Mouse (Mus musculus) heart, embryonic 13.5 days (tissue): Measurements from ENCODE around the gene Cfap46. TPM values are rescaled to one million over a fixed set of nuclear protein-coding genes. Genes with fewer than 3 reads are reported as not detected.
"Not testable (repeated sequence)": the region's sequence is repeated elsewhere in the genome, so short reads cannot be mapped to it uniquely, and the experiment has no call there.

Experiments
- ATAC-seq: fragments of 200-750 bp; cut with Nextera tagmentation; 2 replicates; pipeline ENCODE4 v1.8.0; 2017; ENCODE audit warnings: moderate TSS enrichment; ENCODE audit not compliant: insufficient number of reproducible peaks, low FRiP score, low TSS enrichment; ENCODE audit errors: extremely low read depth
- H3K27ac ChIP-seq: fragments of 300-500 bp; sonication (generic); replicated peaks from 2 replicates; pipeline ENCODE4 v1.5.1; 2015; ENCODE audit warnings: moderate library complexity, mild to moderate bottlenecking, inconsistent platforms
- H3K27me3 ChIP-seq: fragments of 300-500 bp; sonication (generic); replicated peaks from 2 replicates; pipeline ENCODE4 v1.6.1; 2015; ENCODE audit warnings: mild to moderate bottlenecking, inconsistent platforms
- H3K36me3 ChIP-seq: fragments of 300-500 bp; sonication (generic); 2 replicates; pipeline ENCODE4 v1.6.1; 2015; ENCODE audit warnings: mild to moderate bottlenecking, inconsistent platforms
- H3K4me1 ChIP-seq: fragments of 300-500 bp; sonication (generic); 2 replicates; pipeline ENCODE4 v1.6.1; 2015; ENCODE audit warnings: inconsistent platforms
- H3K4me2 ChIP-seq: fragments of 300-500 bp; sonication (generic); 2 replicates; pipeline ENCODE4 v1.6.1; 2015; ENCODE audit warnings: inconsistent platforms, mild to moderate bottlenecking, moderate library complexity
- H3K4me3 ChIP-seq: fragments of 300-500 bp; sonication (generic); 2 replicates; pipeline ENCODE4 v1.5.1; 2015; ENCODE audit warnings: moderate library complexity, mild to moderate bottlenecking, inconsistent platforms
- H3K9ac ChIP-seq: fragments of 300-500 bp; sonication (generic); 2 replicates; pipeline ENCODE4 v1.6.1; 2015; ENCODE audit warnings: inconsistent platforms, mild to moderate bottlenecking, moderate library complexity
- H3K9me3 ChIP-seq: fragments of 300-500 bp; sonication (generic); 2 replicates; pipeline ENCODE4 v1.6.1; 2016; ENCODE audit warnings: inconsistent platforms
- WGBS: fragments of 180-500 bp; shearing (Covaris S2); methylation state at CpG from one replicate; pipeline ENCODE4 v1.1.7; 2015; ENCODE audit warnings: mixed read lengths; 5-methylcytosine and 5-hydroxymethylcytosine counted together
- polyA plus RNA-seq: library from polyadenylated mRNA; unstranded; fragments of >200 nt; fragmentation: Nextera tagmentation; extraction: Ambion mirVana; gene quantifications from 2 replicates; pipeline ENCODE4 v1.2.1, GENCODE M21; 2015

The Cfap46 gene
- polyA plus RNA-seq, 1 experiment from 2014 or later: not detected

DNA sequence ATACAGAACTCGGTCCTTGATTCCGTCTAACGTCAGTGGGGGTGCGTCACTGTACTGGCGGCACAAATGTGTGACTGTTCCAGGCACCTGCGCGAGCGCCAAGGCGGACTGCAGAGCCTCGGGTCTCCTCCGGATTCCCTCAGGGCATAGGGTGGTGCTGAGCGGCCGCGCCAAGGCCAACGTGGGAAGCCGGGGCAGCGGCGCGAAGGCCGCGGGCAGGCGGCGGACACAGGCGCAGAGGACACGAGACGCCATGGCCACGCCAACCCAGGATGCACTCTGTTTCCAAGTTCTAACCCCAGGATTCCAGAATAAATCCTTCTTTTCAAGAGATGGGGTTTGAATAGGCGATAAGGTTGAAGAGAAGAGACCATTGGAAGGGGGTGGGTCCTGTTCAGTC is 23.7 kb downstream of the Cfap46 start:
- not testable (repeated sequence) for H3K9ac ChIP-seq, H3K4me3 ChIP-seq, H3K27ac ChIP-seq, H3K9me3 ChIP-seq, H3K36me3 ChIP-seq, H3K4me1 ChIP-seq, H3K27me3 ChIP-seq, ATAC-seq, H3K4me2 ChIP-seq
- 82% methylated on average over 28 of the region's 28 CpGs for WGBS

- no peak overlapping the region for H3K4me2 ChIP-seq
- H3K9ac ChIP-seq: no peak overlapping the region
- no peaks in the 10 kb centered on the region for H3K4me1 ChIP-seq
- H3K36me3 ChIP-seq: no peaks in the 10 kb centered on the region
- H3K27me3 ChIP-seq: peaks cover 17% of the 10 kb centered on the region
- ATAC-seq: no peak
- 72% methylated on average over 7 of the region's 7 CpGs for WGBS
- no peak overlapping the region for H3K4me3 ChIP-seq
- no peaks in the 10 kb centered on the region for H3K9me3 ChIP-seq
- no peak overlapping the region for H3K27ac ChIP-seq
Observed at GRCm38 (mm10) chr7:139649698-139650097, 33.9 kb downstream of the Cfap46 start.

DNA sequence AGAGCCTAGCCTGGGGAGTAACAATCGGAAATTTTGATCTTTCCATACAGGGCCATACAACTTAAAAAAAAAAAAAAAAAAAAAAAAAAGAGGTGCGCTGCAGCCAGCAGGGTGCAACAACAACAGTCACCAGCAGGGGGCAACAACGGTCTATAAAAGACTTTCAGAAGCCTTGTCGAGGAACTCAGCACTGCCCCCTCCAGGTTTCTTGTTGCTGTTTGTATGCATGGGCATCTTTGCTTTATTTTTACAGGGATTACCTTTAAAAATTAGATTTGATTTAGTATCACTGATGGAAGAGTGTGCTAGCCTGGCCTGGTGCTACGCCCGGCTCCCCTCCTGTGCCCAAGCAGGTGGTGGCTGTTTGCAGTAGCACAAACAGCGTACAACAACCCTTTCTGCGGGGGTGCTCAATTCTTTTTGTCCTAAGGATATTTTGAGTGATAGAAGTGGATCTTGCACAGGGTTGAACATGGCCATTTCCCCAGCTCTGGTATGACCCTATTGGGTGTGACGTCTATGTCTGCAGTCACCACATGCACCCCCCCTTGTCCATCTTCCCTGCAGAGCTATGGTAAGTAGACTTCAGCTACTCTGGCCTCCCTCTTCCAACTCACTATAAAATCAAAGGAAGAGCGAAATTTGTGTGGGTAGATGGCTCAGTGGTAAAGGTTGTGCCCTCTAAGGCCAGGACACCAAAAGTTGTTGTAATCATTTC is 35.4 kb downstream of the Cfap46 start:
- Histone ChIP-seq H3K27ac (no peak overlapping the region), H3K4me1 (no peaks in the 10 kb centered on the region), H3K9ac (no peak overlapping the region), H3K4me2 (no peak overlapping the region), H3K9me3 (no peaks in the 10 kb centered on the region), H3K4me3 (no peak overlapping the region), H3K36me3 (no peaks in the 10 kb centered on the region), H3K27me3 (peaks cover 22% of the 10 kb centered on the region)
- no peak for ATAC-seq
- 44% methylated on average over 10 of the region's 10 CpGs for WGBS

GRCm38 (mm10) chr7:139633393-139633792 is 50.2 kb downstream of the Cfap46 start:
- Histone ChIP-seq H3K27ac (no peak overlapping the region), H3K4me1 (no peaks in the 10 kb centered on the region), H3K9ac (no peak overlapping the region), H3K27me3 (peaks cover 39% of the 10 kb centered on the region), H3K4me2 (no peak overlapping the region), H3K36me3 (no peaks in the 10 kb centered on the region), H3K4me3 (no peak overlapping the region), H3K9me3 (no peaks in the 10 kb centered on the region)
- ATAC-seq: no peak
- WGBS: 73% methylated on average over 2 of the region's 2 CpGs

DNA sequence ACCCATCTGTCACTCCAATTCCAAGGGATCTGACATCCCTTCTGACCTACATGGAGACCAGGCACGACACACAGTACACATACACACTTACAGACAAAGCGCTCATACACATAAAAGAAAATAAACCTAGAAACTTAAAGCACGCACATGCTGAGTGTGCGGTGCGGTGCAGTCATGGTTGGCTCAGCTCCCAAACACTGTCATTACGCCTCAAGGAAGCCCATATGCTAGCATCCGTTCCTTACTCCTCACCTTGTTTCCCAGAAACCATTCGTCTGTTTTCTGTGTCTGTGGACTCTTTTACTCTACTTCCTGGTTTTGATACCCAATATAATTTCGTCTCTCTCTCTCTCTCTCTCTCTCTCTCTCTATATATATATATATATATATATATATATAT is 58.5 kb downstream of the Cfap46 start:
- no peaks in the 10 kb centered on the region for H3K36me3 ChIP-seq
- no peak overlapping the region for H3K9ac ChIP-seq
- no peak overlapping the region for H3K27ac ChIP-seq
- 78% methylated on average over 9 of the region's 9 CpGs for WGBS
- H3K4me2 ChIP-seq: no peak overlapping the region
- ATAC-seq: no peak
- H3K4me3 ChIP-seq: no peak overlapping the region
- peaks cover 12% of the 10 kb centered on the region; the same call in 1 of the 2 replicates for H3K27me3 ChIP-seq
- no peaks in the 10 kb centered on the region for H3K4me1 ChIP-seq
- H3K9me3 ChIP-seq: no peaks in the 10 kb centered on the region

- WGBS: 66% methylated on average over 13 of the region's 13 CpGs
- no peak for ATAC-seq
- H3K27me3 ChIP-seq: peaks cover 31% of the 10 kb centered on the region
Observed at GRCm38 (mm10) chr7:139622568-139622967, 61.0 kb downstream of the Cfap46 start.

GRCm38 (mm10) chr7:139615767-139616766 is 67.5 kb downstream of the Cfap46 start:
- Histone ChIP-seq H3K27me3 (peaks cover 63% of the 10 kb centered on the region), H3K27ac (no peak overlapping the region), H3K4me2 (no peak overlapping the region), H3K36me3 (no peaks in the 10 kb centered on the region), H3K9me3 (no peaks in the 10 kb centered on the region), H3K4me1 (no peaks in the 10 kb centered on the region), H3K9ac (no peak overlapping the region), H3K4me3 (no peak overlapping the region)
- 56% methylated on average over 12 of the region's 12 CpGs for WGBS
- ATAC-seq: no peak

More at GRCm38 (mm10) chr7:139622568-139622967, 61.0 kb downstream of the Cfap46 start:
- Histone ChIP-seq H3K9me3 (no peaks in the 10 kb centered on the region), H3K9ac (no peak overlapping the region), H3K4me1 (no peaks in the 10 kb centered on the region), H3K36me3 (no peaks in the 10 kb centered on the region), H3K27ac (no peak overlapping the region), H3K4me3 (no peak overlapping the region), H3K4me2 (no peak overlapping the region)

- no peak overlapping the region for H3K4me3 ChIP-seq
- 57% methylated on average over 2 of the region's 2 CpGs for WGBS
- no peak overlapping the region for H3K27ac ChIP-seq
- H3K4me1 ChIP-seq: no peaks in the 10 kb centered on the region
- no peaks in the 10 kb centered on the region for H3K36me3 ChIP-seq
- H3K9ac ChIP-seq: no peak overlapping the region
- no peak overlapping the region for H3K4me2 ChIP-seq
- H3K27me3 ChIP-seq: peaks cover 46% of the 10 kb centered on the region
- no peaks in the 10 kb centered on the region for H3K9me3 ChIP-seq
- ATAC-seq: no peak
Observed at GRCm38 (mm10) chr7:139610328-139610727, 73.3 kb downstream of the Cfap46 start.

- H3K9ac ChIP-seq: no peak overlapping the region
Observed at GRCm38 (mm10) chr7:139595862-139596261, 87.8 kb downstream of the Cfap46 start.

GRCm38 (mm10) chr7:139595311-139595710 is 88.3 kb downstream of the Cfap46 start:
- no peaks in the 10 kb centered on the region for H3K36me3 ChIP-seq
- H3K27ac ChIP-seq: no peak overlapping the region
- H3K27me3 ChIP-seq: peaks cover 37% of the 10 kb centered on the region
- no peaks in the 10 kb centered on the region for H3K4me1 ChIP-seq
- no peak overlapping the region for H3K9ac ChIP-seq
- WGBS: 61% methylated on average over 6 of the region's 6 CpGs
- no peak for ATAC-seq
- H3K4me2 ChIP-seq: no peak overlapping the region
- no peak overlapping the region for H3K4me3 ChIP-seq
- no peaks in the 10 kb centered on the region for H3K9me3 ChIP-seq

More at GRCm38 (mm10) chr7:139595862-139596261, 87.8 kb downstream of the Cfap46 start:
- H3K27ac ChIP-seq: no peak overlapping the region
- no peak overlapping the region for H3K4me2 ChIP-seq
- no peak overlapping the region for H3K4me3 ChIP-seq
- 59% methylated on average over 6 of the region's 6 CpGs for WGBS
- no peaks in the 10 kb centered on the region for H3K4me1 ChIP-seq
- no peak for ATAC-seq
- H3K9me3 ChIP-seq: no peaks in the 10 kb centered on the region
- H3K36me3 ChIP-seq: no peaks in the 10 kb centered on the region
- H3K27me3 ChIP-seq: peaks cover 39% of the 10 kb centered on the region

DNA sequence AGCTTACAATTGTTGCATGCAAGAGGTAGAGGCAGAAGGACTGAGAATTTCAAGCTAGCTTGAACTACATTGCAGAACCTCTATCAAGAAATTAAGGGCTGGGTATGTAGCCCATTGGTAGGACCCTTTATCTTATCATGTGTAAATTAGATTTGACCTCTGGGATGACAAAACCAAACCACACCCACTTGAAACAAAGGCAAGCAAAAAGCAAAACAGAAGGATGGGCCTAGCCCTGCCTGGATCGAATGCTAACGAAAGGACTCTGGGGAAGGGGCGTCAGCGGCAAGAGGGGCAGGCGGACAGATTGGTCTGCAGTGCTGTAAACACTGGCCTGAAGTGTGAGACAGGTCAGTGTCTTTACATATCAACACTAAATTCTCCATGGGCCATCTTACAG is 92.3 kb downstream of the Cfap46 start:
- Histone ChIP-seq H3K27me3 (peaks cover 56% of the 10 kb centered on the region), H3K9me3 (no peaks in the 10 kb centered on the region), H3K9ac (no peak overlapping the region), H3K36me3 (no peaks in the 10 kb centered on the region), H3K4me3 (no peak overlapping the region), H3K4me1 (no peaks in the 10 kb centered on the region), H3K4me2 (no peak overlapping the region), H3K27ac (no peak overlapping the region)
- no peak for ATAC-seq
- 60% methylated on average over 5 of the region's 5 CpGs for WGBS
